Mouse (Mus musculus) mouse trophoblast stem cell (cell line): Measurements from ENCODE around the gene 4930556J24Rik.
"Not testable (repeated sequence)": the region's sequence is repeated elsewhere in the genome, so short reads cannot be mapped to it uniquely, and the experiment has no call there.

Experiments
- in situ Hi-C, 2 experiments: fragments of 300-500 bp; cut with MseI, MboI; formaldehyde crosslinking; loops; 2 replicates in 1 of 2; 3 replicates in 1 of 2; pipeline ENCODE4 v1.15.1; 2025

4930556J24Rik gene

GRCm38 (mm10) chr11:3976678-3977077, at the start of gene 4930556J24Rik:
Gene 4930556J24Rik, minus strand, starts transcription at chr11:3976778.
- in situ Hi-C loops = no loop called here

GRCm38 (mm10) chr11:4023321-4023720, 46.7 kb upstream of the 4930556J24Rik start:
- in situ Hi-C loops = no loop called here

- in situ Hi-C loops = not testable (repeated sequence)
These were observed 45.5 kb upstream of the 4930556J24Rik start for GRCm38 (mm10) chr11:4022111-4022510.

- in situ Hi-C loops = not testable (repeated sequence)
These were observed 39.2 kb upstream of the 4930556J24Rik start for GRCm38 (mm10) chr11:4015796-4016195.

GRCm38 (mm10) chr11:4012616-4013015, 36.0 kb upstream of the 4930556J24Rik start:
- in situ Hi-C loops = loop anchor here (5.0 kb wide), 1 partner anchor 65 kb away; no protein-coding TSS in a partner anchor

- in situ Hi-C loops = no loop called here
These were observed 29.9 kb upstream of the 4930556J24Rik start for GRCm38 (mm10) chr11:4006462-4006861.

- in situ Hi-C loops = no loop called here
These were observed 28.7 kb upstream of the 4930556J24Rik start for GRCm38 (mm10) chr11:4005220-4005805.

- in situ Hi-C loops = no loop called here
These were observed 25.0 kb upstream of the 4930556J24Rik start for GRCm38 (mm10) chr11:4001603-4002002.

- in situ Hi-C loops = no loop called here
These were observed 23.0 kb upstream of the 4930556J24Rik start for GRCm38 (mm10) chr11:3999547-3999946.

GRCm38 (mm10) chr11:3997978-3998720, 21.6 kb upstream of the 4930556J24Rik start:
- in situ Hi-C loops = no loop called here

- in situ Hi-C loops = no loop called here
These were observed 20.3 kb upstream of the 4930556J24Rik start for GRCm38 (mm10) chr11:3996840-3997239.

GRCm38 (mm10) chr11:3995511-3995910, 18.9 kb upstream of the 4930556J24Rik start:
- in situ Hi-C loops = no loop called here

GRCm38 (mm10) chr11:3993914-3994313, 17.3 kb upstream of the 4930556J24Rik start:
- in situ Hi-C loops = no loop called here

- in situ Hi-C loops = no loop called here
These were observed 16.6 kb upstream of the 4930556J24Rik start for GRCm38 (mm10) chr11:3993132-3993531.

- in situ Hi-C loops = no loop called here
These were observed 13.2 kb upstream of the 4930556J24Rik start for GRCm38 (mm10) chr11:3989748-3990147.

GRCm38 (mm10) chr11:3983863-3984745, 7.5 kb upstream of the 4930556J24Rik start:
- in situ Hi-C loops = no loop called here

GRCm38 (mm10) chr11:3983291-3983862, 6.8 kb upstream of the 4930556J24Rik start, which contains the start of gene Gal3st1:
Gene Gal3st1, plus strand, starts transcription at chr11:3983636.
- in situ Hi-C loops = no loop called here

GRCm38 (mm10) chr11:3982275-3983209, 6.0 kb upstream of the 4930556J24Rik start:
- in situ Hi-C loops = no loop called here

- in situ Hi-C loops = no loop called here
These were observed 5.0 kb upstream of the 4930556J24Rik start for GRCm38 (mm10) chr11:3981536-3981935.

GRCm38 (mm10) chr11:3978421-3978820, 1.8 kb upstream of the 4930556J24Rik start:
- in situ Hi-C loops = no loop called here

- in situ Hi-C loops = no loop called here
These were observed 2.3 kb downstream of the 4930556J24Rik start for GRCm38 (mm10) chr11:3974311-3974710.
